Mouse (Mus musculus) macrophage (primary cell): ENCODE data around the gene C1qtnf3. TPM values are rescaled to one million over a fixed set of nuclear protein-coding genes. Genes with fewer than 3 reads are reported as not detected.

Source experiments
- H3K27ac ChIP-seq: fragments of 350-480 bp; formaldehyde crosslinking; 2 replicates; pipeline ENCODE4 v1.9.0; 2021
- H3K36me3 ChIP-seq: fragments of 350-480 bp; formaldehyde crosslinking; 2 replicates; pipeline ENCODE4 v1.9.0; 2021; ENCODE audit errors: inconsistent target
- H3K4me3 ChIP-seq: fragments of 350-480 bp; formaldehyde crosslinking; 2 replicates; pipeline ENCODE4 v1.9.0; 2021; ENCODE audit errors: inconsistent target
- H3K79me2 ChIP-seq: fragments of 350-480 bp; formaldehyde crosslinking; 2 replicates; pipeline ENCODE4 v1.9.0; 2021; ENCODE audit errors: inconsistent target
- WGBS: methylation state at CpG from one replicate; pipeline ENCODE4 v1.1.7; 2026; ENCODE audit warnings: inconsistent platforms; ENCODE audit not compliant: missing documents; 5-methylcytosine and 5-hydroxymethylcytosine counted together
- polyA plus RNA-seq: library from polyadenylated mRNA; stranded (reverse); fragments of 250-400 nt; gene quantifications from 3 replicates; pipeline ENCODE4 v1.2.4, GENCODE M21; 2018; ENCODE audit warnings: inconsistent platforms
- total RNA-seq, 78 experiments: library from RNA; depleted of rRNA; stranded (reverse); fragments of 250-400 nt; gene quantifications; 1 replicate in 9 of 78; 2 replicates in 24 of 78; 3 replicates in 43 of 78; 4 replicates in 2 of 78; pipeline ENCODE4 v1.2.4; 2018; ENCODE audit warnings: inconsistent platforms in 56 of 78

C1qtnf3 gene
- 1 to 10 TPM in 1 of 26 experiments, under 1 TPM in 1, not detected in 24; 0.33 to 6.4 TPM for total RNA-seq (2018; cell fraction: chromatin; rRNA removed)
- not detected for total RNA-seq (2018; cell fraction: cytosol; rRNA removed)
- total RNA-seq (2018; cell fraction: nucleus; rRNA removed), result under 1 TPM in 1 of 26 experiments, not detected in 25; 0.96 TPM
- not detected in 3 replicates for polyA plus RNA-seq

- no peaks in the 10 kb centered on the region for H3K36me3 ChIP-seq
- H3K27ac ChIP-seq, result no peak within 1 kb of the TSS
- H3K79me2 ChIP-seq, result no peaks in the 10 kb centered on the region
- no peak within 1 kb of the TSS for H3K4me3 ChIP-seq
- 83% methylated on average over 23 of the region's 23 CpGs for WGBS
Measured at GRCm38 (mm10) chr15:10951951-10952759, at the start of gene C1qtnf3. Gene C1qtnf3, plus strand, starts transcription at chr15:10952332.

DNA sequence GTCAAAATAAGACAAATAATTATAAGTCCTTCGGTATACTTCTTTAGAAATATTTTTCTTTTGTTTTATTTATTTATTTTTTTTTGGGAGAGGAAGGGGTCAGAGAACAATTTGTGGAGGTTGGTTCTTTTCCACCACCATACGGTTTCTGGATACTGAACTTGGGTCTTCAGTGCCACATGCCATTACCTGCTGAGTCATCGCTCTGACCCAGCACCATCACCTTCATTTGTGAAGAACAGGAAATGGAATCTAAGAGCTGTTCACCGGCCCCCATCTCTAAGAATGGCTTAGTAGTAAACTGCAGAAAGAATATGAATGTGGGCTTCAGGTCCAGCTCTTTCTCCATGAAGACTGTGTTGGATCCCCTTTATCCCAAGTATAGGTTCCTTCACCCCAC lies 49.8 kb upstream of the C1qtnf3 start:
- H3K79me2 ChIP-seq, result no peaks in the 10 kb centered on the region
- H3K4me3 ChIP-seq, result no peak overlapping the region
- no peak overlapping the region for H3K27ac ChIP-seq
- 54% methylated on average over 4 of the region's 4 CpGs for WGBS
- no peaks in the 10 kb centered on the region for H3K36me3 ChIP-seq

- Histone ChIP-seq H3K36me3 (no peaks in the 10 kb centered on the region), H3K79me2 (no peaks in the 10 kb centered on the region), H3K4me3 (no peak overlapping the region), H3K27ac (no peak overlapping the region)
- WGBS, result 77% methylated on average over 4 of the region's 4 CpGs
Measured at GRCm38 (mm10) chr15:10916611-10917311, 35.4 kb upstream of the C1qtnf3 start.

DNA sequence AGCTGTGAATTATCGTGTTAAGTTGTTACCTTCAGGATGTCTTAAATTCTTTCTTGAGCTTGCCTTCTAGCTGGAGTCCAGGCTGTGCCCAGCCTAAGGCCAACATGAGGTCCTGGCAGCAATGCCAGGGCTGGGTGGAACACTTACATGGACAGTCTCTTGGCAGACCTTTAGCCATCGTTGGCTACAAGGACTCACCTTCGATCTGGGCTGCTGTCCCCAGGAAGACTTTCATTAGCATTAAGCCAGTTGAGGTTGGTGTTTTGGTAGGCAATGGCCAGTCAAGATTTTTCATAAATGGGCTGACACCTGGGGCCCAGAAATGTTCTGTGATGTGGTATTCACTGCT lies 34.8 kb upstream of the C1qtnf3 start:
- WGBS, result 95% methylated on average over 3 of the region's 3 CpGs
- Histone ChIP-seq H3K4me3 (no peak overlapping the region), H3K27ac (no peak overlapping the region)

DNA sequence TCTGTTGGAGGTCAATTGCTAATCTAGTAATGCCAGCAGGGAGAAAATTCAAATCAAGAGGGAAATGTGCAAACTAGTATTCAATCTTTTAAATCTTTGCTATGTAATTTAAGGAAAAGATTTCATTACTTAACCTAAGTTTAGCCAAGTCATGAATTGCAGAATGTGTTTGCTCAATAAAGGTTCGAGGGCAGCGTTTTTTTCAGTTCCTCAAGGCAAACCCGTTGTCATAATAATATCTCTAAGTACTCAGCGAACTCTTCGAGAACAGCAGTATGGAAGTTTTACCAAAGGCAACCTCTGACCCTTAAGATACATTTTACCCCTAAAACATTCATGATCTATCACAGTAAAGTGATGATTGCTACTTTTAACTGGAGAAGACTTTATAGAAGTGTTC lies 31.9 kb upstream of the C1qtnf3 start:
- WGBS, result 38% methylated on average over 5 of the region's 5 CpGs
- no peak overlapping the region for H3K27ac ChIP-seq
- H3K36me3 ChIP-seq, result no peaks in the 10 kb centered on the region
- H3K4me3 ChIP-seq, result no peak overlapping the region
- H3K79me2 ChIP-seq, result no peaks in the 10 kb centered on the region

More for the DNA sequence above, 34.8 kb upstream of the C1qtnf3 start:
- Histone ChIP-seq H3K36me3 (no peaks in the 10 kb centered on the region), H3K79me2 (no peaks in the 10 kb centered on the region)

DNA sequence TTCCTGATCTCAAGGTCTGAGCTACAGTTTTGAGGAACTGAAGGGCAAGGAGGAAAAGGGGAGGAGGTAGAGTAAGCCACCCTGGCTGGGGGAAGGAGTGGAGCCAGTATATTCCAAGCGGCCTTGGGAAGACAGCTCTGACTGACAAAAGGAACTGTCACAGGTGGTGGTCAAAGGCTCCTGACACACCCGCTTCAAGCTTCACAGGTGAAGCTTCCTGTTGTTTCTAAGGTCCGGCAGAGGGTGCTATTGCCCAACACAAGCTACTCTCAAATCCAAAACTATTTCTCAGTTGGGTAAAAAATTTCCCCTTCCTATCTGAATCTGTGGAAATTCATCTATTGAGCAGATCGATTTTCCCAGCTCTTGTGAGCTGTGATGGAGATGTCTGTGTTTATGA lies 31.1 kb upstream of the C1qtnf3 start:
- H3K27ac ChIP-seq, result no peak overlapping the region
- H3K79me2 ChIP-seq, result no peaks in the 10 kb centered on the region
- H3K36me3 ChIP-seq, result no peaks in the 10 kb centered on the region
- H3K4me3 ChIP-seq, result no peak overlapping the region
- 19% methylated on average over 4 of the region's 4 CpGs for WGBS

GRCm38 (mm10) chr15:10922061-10922460 lies 30.1 kb upstream of the C1qtnf3 start:
- Histone ChIP-seq H3K79me2 (no peaks in the 10 kb centered on the region), H3K36me3 (no peaks in the 10 kb centered on the region), H3K4me3 (no peak overlapping the region), H3K27ac (no peak overlapping the region)

DNA sequence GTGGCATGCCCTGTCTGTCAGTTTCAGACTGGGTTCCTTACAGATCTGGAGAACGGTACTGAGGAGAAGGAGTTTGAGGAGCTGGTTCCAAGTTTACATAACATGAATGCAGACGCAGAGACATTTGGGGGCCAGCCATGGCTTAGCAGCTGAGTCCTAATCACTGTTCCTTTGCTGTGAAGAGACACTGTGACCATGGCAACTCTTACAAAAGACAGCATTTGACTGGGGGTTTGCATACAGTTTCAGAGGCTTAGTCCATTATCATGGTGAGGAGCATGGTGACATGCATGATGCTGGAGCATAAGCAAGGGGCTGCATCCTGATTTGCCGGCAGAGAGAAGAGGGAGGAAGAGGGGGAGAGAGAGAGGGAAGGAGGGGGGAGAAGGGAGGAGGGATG lies 29.6 kb upstream of the C1qtnf3 start:
- WGBS, result 65% methylated on average over 3 of the region's 3 CpGs
- no peaks in the 10 kb centered on the region for H3K36me3 ChIP-seq
- no peak overlapping the region for H3K4me3 ChIP-seq
- no peak overlapping the region for H3K27ac ChIP-seq
- H3K79me2 ChIP-seq, result no peaks in the 10 kb centered on the region

GRCm38 (mm10) chr15:10923076-10923995 lies 28.8 kb upstream of the C1qtnf3 start:
- no peak overlapping the region for H3K27ac ChIP-seq
- H3K36me3 ChIP-seq, result no peaks in the 10 kb centered on the region
- H3K4me3 ChIP-seq, result no peak overlapping the region
- 90% methylated on average over 4 of the region's 4 CpGs for WGBS
- no peaks in the 10 kb centered on the region for H3K79me2 ChIP-seq

DNA sequence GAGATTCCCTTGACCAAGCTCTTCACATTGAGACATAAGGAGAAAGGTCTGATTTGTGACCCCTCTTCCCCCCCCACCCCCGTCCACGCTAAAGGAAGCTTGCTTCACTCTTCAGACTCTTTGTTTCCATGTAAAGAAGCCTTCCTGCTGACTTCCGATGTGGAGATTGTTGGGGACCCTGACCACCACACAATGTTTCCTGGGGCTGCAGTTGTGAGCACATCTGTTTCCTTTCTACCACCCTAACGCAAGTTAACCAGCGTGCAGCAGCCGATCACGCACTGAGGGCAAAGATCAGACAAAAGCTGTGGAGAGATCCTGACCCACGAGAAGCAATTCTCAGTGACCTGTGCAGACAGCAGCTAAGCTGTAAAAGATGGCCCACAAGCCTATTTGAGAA lies 24.8 kb upstream of the C1qtnf3 start:
- no peaks in the 10 kb centered on the region for H3K36me3 ChIP-seq
- H3K27ac ChIP-seq, result no peak overlapping the region
- 9% methylated on average over 7 of the region's 8 CpGs for WGBS
- no peaks in the 10 kb centered on the region for H3K79me2 ChIP-seq
- no peak overlapping the region for H3K4me3 ChIP-seq

DNA sequence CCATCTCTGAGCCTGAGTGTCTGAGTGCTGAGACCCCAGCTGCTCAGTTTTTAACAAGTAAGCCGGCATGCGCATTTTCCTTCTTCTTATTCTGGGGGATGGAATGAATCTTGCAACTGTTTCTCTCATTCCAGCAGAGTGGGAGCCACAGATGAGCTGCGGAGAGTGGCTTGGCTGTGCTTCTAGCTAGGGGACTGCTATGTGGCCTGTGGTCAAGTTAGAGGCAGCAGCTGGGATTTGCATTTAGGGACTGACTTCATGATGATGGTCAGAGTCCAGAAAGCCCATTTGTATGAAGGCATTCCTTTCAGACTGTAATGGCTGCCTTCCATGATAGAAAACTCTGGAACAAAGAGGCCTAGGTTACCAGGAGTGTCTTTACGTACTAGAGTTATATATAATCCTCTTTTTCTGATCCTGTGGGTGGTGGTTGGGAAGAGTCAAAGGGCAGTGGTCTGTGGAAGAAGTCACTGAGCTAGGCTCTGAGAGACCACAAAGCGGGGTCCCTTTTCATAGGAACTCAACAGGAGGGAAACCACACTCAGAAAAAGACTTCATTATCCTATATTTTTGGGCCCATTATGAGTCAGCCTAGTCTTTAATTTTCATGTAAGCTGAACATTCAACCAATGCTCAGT lies 23.4 kb upstream of the C1qtnf3 start:
- no peak overlapping the region for H3K27ac ChIP-seq
- no peaks in the 10 kb centered on the region for H3K79me2 ChIP-seq
- WGBS, result 94% methylated on average over 5 of the region's 5 CpGs
- H3K4me3 ChIP-seq, result no peak overlapping the region
- no peaks in the 10 kb centered on the region for H3K36me3 ChIP-seq

GRCm38 (mm10) chr15:10933930-10934329 lies 18.2 kb upstream of the C1qtnf3 start:
- Histone ChIP-seq H3K79me2 (no peaks in the 10 kb centered on the region), H3K27ac (no peak overlapping the region), H3K36me3 (no peaks in the 10 kb centered on the region), H3K4me3 (no peak overlapping the region)
- WGBS, result 0% methylated on average over 1 of the region's 1 CpGs

DNA sequence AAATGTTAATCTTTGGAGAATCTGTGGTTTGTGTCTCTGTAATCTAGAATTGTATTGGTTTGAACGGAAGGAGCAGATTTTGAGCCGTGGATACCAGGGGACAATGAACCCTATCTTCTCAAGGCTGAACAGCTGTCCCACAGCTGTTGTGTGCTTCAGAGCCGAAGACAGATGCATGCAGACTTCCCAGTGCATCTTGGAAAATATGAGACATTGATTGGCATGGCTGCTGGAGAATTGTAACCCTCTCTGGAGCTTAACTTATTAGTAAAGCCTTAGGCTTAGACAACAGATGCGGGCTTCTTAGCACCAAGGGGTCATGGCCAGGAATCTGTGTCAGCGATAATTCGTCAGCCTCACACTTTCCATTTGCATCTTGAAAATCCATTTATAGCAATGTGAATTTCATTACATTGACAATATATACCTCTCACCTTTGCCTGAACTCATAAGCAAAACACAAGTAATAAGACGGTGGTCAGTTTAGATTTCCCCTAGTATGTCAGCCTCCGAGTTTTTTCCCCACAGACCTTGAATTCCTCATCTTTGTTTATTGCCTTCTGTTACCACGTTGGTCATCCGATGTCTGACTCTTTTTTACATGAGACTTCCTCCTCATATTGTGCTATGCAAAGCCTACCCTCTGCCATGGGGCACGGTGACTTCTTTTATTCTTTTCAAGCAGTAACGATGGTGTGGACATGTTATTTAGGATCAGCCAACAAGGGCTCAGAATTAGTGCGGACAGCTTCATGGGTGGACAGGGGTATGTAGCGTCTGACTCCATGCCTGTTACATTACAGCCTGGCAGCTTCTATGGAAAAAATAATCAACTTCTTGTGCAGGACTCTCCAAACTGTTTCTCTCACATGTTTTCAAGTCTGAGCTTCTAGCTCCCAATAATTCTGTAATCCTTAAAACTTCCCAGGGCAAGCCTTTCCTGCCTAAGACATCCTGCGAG lies 11.7 kb upstream of the C1qtnf3 start:
- H3K4me3 ChIP-seq, result no peak overlapping the region
- 91% methylated on average over 15 of the region's 15 CpGs for WGBS

More for the DNA sequence above, 11.7 kb upstream of the C1qtnf3 start:
- H3K79me2 ChIP-seq, result no peaks in the 10 kb centered on the region
- H3K27ac ChIP-seq, result no peak overlapping the region
- no peaks in the 10 kb centered on the region for H3K36me3 ChIP-seq
